Mouse (Mus musculus): ENCODE measurements around the gene Dcp1b.

DNA sequence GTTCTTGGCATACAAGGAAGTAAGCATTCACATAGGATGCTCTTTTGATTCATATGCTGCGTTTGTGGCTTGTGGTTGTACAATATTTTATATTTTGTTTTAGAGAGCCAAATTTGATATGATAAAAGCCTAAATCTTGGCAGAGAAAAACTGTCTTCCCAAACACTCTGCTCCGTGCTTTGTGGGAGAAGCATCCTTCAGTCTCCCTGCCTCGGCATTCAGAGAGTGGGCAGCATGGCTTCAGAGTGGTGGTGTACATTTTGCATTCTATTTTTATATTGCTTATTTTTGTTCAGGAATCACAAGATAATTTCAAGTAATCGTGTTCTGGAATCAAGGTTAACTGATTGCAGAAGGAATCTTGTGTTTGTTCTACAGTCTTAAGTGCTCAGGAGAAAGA is 16.4 kb downstream of the Dcp1b start:
- TF ChIP-seq POLR2A (IDR thresholded peaks at IDR 0.05; ENCODE audit: insufficient read depth, low read length) (no peak), CTCF (IDR thresholded peaks at IDR 0.05; ENCODE audit: low read depth, low read length) (no peak)
